In genomic region chr9:62461095-62461494, GRCm38 (mm10) we compare ENCODE assay signal across 17 mouse cellular contexts.
DNase-seq lines count a peak whose midpoint lies in the region; ATAC-seq and TF ChIP-seq lines count a peak whose summit lies in the region.
"Had no signal": no experiment of that assay in that cellular context is flagged by ENCODE, and none has a peak within 500 bp of the region (broad histone marks: within the 10 kb centered on the region; RNA-seq: fewer than 3 reads in every experiment).

No protein-coding gene starts in this region.

- intact Hi-C loops in gastrocnemius, adult 2 months (cut with DNase I): no loop called here

- H3K9ac ChIP-seq in heart, embryonic 16.5 days (ENCODE audit: low read length): no peak overlapping the region
- H3K9ac ChIP-seq: forebrain, embryonic 13.5 days; hindbrain, embryonic 14.5 days; limb, embryonic 12.5 days; liver, postnatal 0 days had no signal

- H3K27ac ChIP-seq in gastrocnemius, adult 2 months: no peak overlapping the region
- peak overlapping the region; percentile 15; the same call in 1 of the 2 replicates for H3K27ac ChIP-seq in heart, embryonic 16.5 days (ENCODE audit: low read length)
- H3K27ac ChIP-seq: forebrain, embryonic 13.5 days; hindbrain, embryonic 14.5 days; limb, embryonic 12.5 days had no signal

- H3K36me3 ChIP-seq in heart, embryonic 16.5 days (ENCODE audit: control insufficient read depth, insufficient read depth): no peaks in the 10 kb centered on the region
- H3K36me3 ChIP-seq: limb, embryonic 12.5 days had no signal

- H3K27me3 ChIP-seq in heart, embryonic 16.5 days (ENCODE audit: control insufficient read depth, insufficient read depth, low read length): no peaks in the 10 kb centered on the region
- H3K27me3 ChIP-seq: forebrain, embryonic 13.5 days; limb, embryonic 12.5 days had no signal

- no peak for ATAC-seq in heart, embryonic 16.5 days (replicated peaks; ENCODE audit: extremely low read depth, insufficient read depth, low FRiP score)
- no peak for ATAC-seq in megakaryocyte-erythroid progenitor cell, adult 5-6 weeks (replicated peaks; ENCODE audit: low FRiP score, low TSS enrichment, poor library complexity, severe bottlenecking)
- ATAC-seq: forebrain, embryonic 13.5 days; inflammation-experienced regulatory T-cells, adult 6 months; liver, postnatal 0 days; lung, postnatal 0 days had no signal

- no peak overlapping the region for H3K4me2 ChIP-seq in heart, embryonic 16.5 days (ENCODE audit: low read depth, low read length)
- H3K4me2 ChIP-seq: forebrain, embryonic 13.5 days; hindbrain, embryonic 14.5 days; limb, embryonic 12.5 days; liver, embryonic 11.5 days had no signal

- no peaks in the 10 kb centered on the region for H3K9me3 ChIP-seq in heart, embryonic 16.5 days (replicated peaks; ENCODE audit: control insufficient read depth, low read length)
- H3K9me3 ChIP-seq: forebrain, embryonic 13.5 days; limb, embryonic 12.5 days had no signal

- peaks cover 14% of the 10 kb centered on the region for H3K4me1 ChIP-seq in heart, embryonic 16.5 days (ENCODE audit: control insufficient read depth, insufficient read depth, low read length)

- DNase-seq in gastrocnemius, adult 2 months: peak; percentile 13
- DNase-seq in gastrocnemius, postnatal 10 days: no peak
- DNase-seq in heart, postnatal 4 days: no peak
- peak; percentile 62 for DNase-seq in Muller cell, postnatal 12 days (ENCODE audit: inconsistent ontology term)
- DNase-seq in R1 (ENCODE audit: low read depth, low spot score): peak; percentile 37
- DNase-seq: adrenal gland, postnatal 25 days; liver, postnatal 0 days; midbrain, embryonic 14.5 days; right cerebral cortex, postnatal 14 days had no signal

- 61% methylated on average over 8 of the region's 8 CpGs for WGBS in heart, embryonic 16.5 days

- no peak for TF ChIP-seq CTCF in gastrocnemius, adult 2 months (IDR thresholded peaks at IDR 0.05)

- no peak overlapping the region for H3K4me3 ChIP-seq in gastrocnemius, adult 2 months
- no peak overlapping the region for H3K4me3 ChIP-seq in heart, embryonic 16.5 days (ENCODE audit: low read length)
- H3K4me3 ChIP-seq: forebrain, embryonic 13.5 days; limb, embryonic 12.5 days had no signal

Comparison
In these comparisons a context has a peak if more than half of its experiments do, and no peak if none do; other contexts are left out.
1. DNase-seq: peak in gastrocnemius, adult 2 months (single experiment), Muller cell, postnatal 12 days (single experiment) and R1 (single experiment); none in gastrocnemius, postnatal 10 days (single experiment) and heart, postnatal 4 days (single experiment).